ENCODE assay signal across 9 mouse cellular contexts in genomic region chr2:153142620-153143199, GRCm38 (mm10). TPM values are rescaled to one million over a fixed set of nuclear protein-coding genes. Genes with fewer than 3 reads are reported as not detected.
DNase-seq lines count a peak whose midpoint lies in the region; ATAC-seq and TF ChIP-seq lines count a peak whose summit lies in the region.
"Had no signal": no experiment of that assay in that cellular context is flagged by ENCODE, and none has a peak within 500 bp of the region (broad histone marks: within the 10 kb centered on the region; RNA-seq: fewer than 3 reads in every experiment).

No protein-coding gene starts in this region.

- H3K27ac ChIP-seq in kidney, embryonic 16.5 days (ENCODE audit: low read length) = no peak overlapping the region
- no peak overlapping the region for H3K27ac ChIP-seq in small intestine, adult 2 months (ENCODE audit: insufficient read depth, low read depth, low read length)
- H3K27ac ChIP-seq: macrophage had no signal

- H3K4me1 ChIP-seq in E14TG2a.4 (replicated peaks; ENCODE audit: low read depth, low read length) = peaks cover 17% of the 10 kb centered on the region
- no peaks in the 10 kb centered on the region for H3K4me1 ChIP-seq in kidney, embryonic 16.5 days (ENCODE audit: insufficient read depth, low read length)
- H3K4me1 ChIP-seq in small intestine, adult 2 months (ENCODE audit: control insufficient read depth, insufficient read depth, insufficient read length, low read length) = no peaks in the 10 kb centered on the region

- peak; percentile 94 for TF ChIP-seq CTCF in E14TG2a.4 (conservative IDR thresholded peaks at IDR 0.05; ENCODE audit: low read length)
- peak; percentile 56; the same call in 1 of the 2 replicates for TF ChIP-seq CTCF in small intestine, adult 2 months (IDR thresholded peaks at IDR 0.05; ENCODE audit: extremely low read depth, insufficient read length, insufficient replicate concordance, low read depth, low read length)

- no peak overlapping the region for H3K4me2 ChIP-seq in kidney, embryonic 16.5 days (replicated peaks; ENCODE audit: low read depth, low read length)

- TF ChIP-seq POLR2A in small intestine, adult 2 months (IDR thresholded peaks at IDR 0.05; ENCODE audit: low read depth, low read length) = no peak

- WGBS in kidney, embryonic 16.5 days = 20% methylated on average over 10 of the region's 10 CpGs
- 19% methylated on average over 10 of the region's 10 CpGs for WGBS in small intestine, adult 2 months

- ATAC-seq in kidney, embryonic 16.5 days (ENCODE audit: low FRiP score, low TSS enrichment) = peak; percentile 46; the same call in 1 of the 2 replicates

- H3K4me3 ChIP-seq in E14TG2a.4 (replicated peaks; ENCODE audit: low read length) = no peak overlapping the region
- no peak overlapping the region for H3K4me3 ChIP-seq in kidney, embryonic 16.5 days (ENCODE audit: low read length)
- no peak overlapping the region for H3K4me3 ChIP-seq in small intestine, adult 2 months (ENCODE audit: low read depth, low read length)

- H3K27me3 ChIP-seq in E14TG2a.4 (ENCODE audit: insufficient read depth, low read length) = no peaks in the 10 kb centered on the region
- no peaks in the 10 kb centered on the region for H3K27me3 ChIP-seq in kidney, embryonic 16.5 days (ENCODE audit: insufficient read depth, low read length)
- H3K27me3 ChIP-seq in small intestine, adult 2 months (ENCODE audit: control insufficient read depth, insufficient read depth, low read length) = no peaks in the 10 kb centered on the region

- no peak overlapping the region for H3K9ac ChIP-seq in kidney, embryonic 16.5 days (replicated peaks; ENCODE audit: low read length)

- no peaks in the 10 kb centered on the region for H3K9me3 ChIP-seq in E14TG2a.4 (ENCODE audit: low read length)
- no peaks in the 10 kb centered on the region for H3K9me3 ChIP-seq in kidney, embryonic 16.5 days (ENCODE audit: low read length)

- H3K36me3 ChIP-seq in E14TG2a.4 (ENCODE audit: insufficient read depth, low read length) = peaks cover 90% of the 10 kb centered on the region
- no peaks in the 10 kb centered on the region for H3K36me3 ChIP-seq in kidney, embryonic 16.5 days (ENCODE audit: insufficient read depth, low read length)
- no peaks in the 10 kb centered on the region for H3K36me3 ChIP-seq in small intestine, adult 2 months (ENCODE audit: control insufficient read depth, insufficient read depth, low read length)

- DNase-seq in kidney, adult 18-20 months = peak; percentile 64
- no peak for DNase-seq in kidney, adult 11 months
- DNase-seq in c-Kit-positive CD71-negative TER-119-negative erythroid progenitor cells, embryonic 14.5 days (ENCODE audit: low read depth) = peak; percentile 58
- peak; percentile 36 for DNase-seq in fibroblast of lung, adult 2 months (ENCODE audit: low read depth)
- DNase-seq in lung, postnatal 10 days = peak; percentile 75

RNA-seq across cellular contexts. Expression of gene Tm9sf4, which starts 18.4 kb away (rescaled TPM):
- 102 and 108 TPM in 2 replicates for polyA plus RNA-seq in kidney, embryonic 16.5 days (2015; fragmentation: Nextera tagmentation; extraction: Ambion mirVana)
- 18.3 and 27.9 TPM in 2 replicates for polyA plus RNA-seq in small intestine, adult 2 months (2012; rRNA removed)

RNA-seq across cellular contexts. Expression of gene Hck, which starts 34.4 kb away (rescaled TPM):
- polyA plus RNA-seq in kidney, embryonic 16.5 days (2015; fragmentation: Nextera tagmentation; extraction: Ambion mirVana) = 6.3 and 6.6 TPM in 2 replicates
- polyA plus RNA-seq in small intestine, adult 2 months (2012; rRNA removed) = 16.8 and 31.9 TPM in 2 replicates
